Mouse (Mus musculus): ENCODE measurements around the gene Maob. TPM values are rescaled to one million over a fixed set of nuclear protein-coding genes. Genes with fewer than 3 reads are reported as not detected.
A peak's percentile ranks its signal among the peaks of the same experiment; 100 is the strongest.

Gene Maob
- 74.5 and 76.7 TPM in 2 replicates for polyA plus RNA-seq (2015; fragmentation: Nextera tagmentation; extraction: Ambion mirVana)

GRCm38 (mm10) chrX:16817261-16817769 lies at the start of gene Maob:
Gene Maob, minus strand, starts transcription at chrX:16817366.
- TF ChIP-seq EP300 (IDR thresholded peaks at IDR 0.05; ENCODE audit: low read depth) (no peak), CTCF (IDR thresholded peaks at IDR 0.05; ENCODE audit: low read depth) (no peak)
- H3K27me3 ChIP-seq (ENCODE audit: insufficient read depth, low read length), result no peaks in the 10 kb centered on the region
- H3K27ac ChIP-seq (ENCODE audit: low read depth), result peak within 1 kb of the TSS; percentile 75
- no peaks in the 10 kb centered on the region for H3K36me3 ChIP-seq (replicated peaks; ENCODE audit: insufficient read depth, low read length)
- DNase-seq, result peak; percentile 43
- no peaks in the 10 kb centered on the region for H3K4me1 ChIP-seq (ENCODE audit: insufficient read depth)
- no peak within 1 kb of the TSS for H3K9ac ChIP-seq (replicated peaks)
- ATAC-seq, result peak; percentile 88
- WGBS (ENCODE audit: insufficient replicate concordance), result 14% methylated on average over 18 of the region's 18 CpGs
- H3K4me3 ChIP-seq (ENCODE audit: low read depth, low read length), result peak within 1 kb of the TSS; percentile 40
- H3K4me2 ChIP-seq (ENCODE audit: low read depth, low read length), result peak within 1 kb of the TSS; percentile 47
- no peaks in the 10 kb centered on the region for H3K9me3 ChIP-seq (ENCODE audit: low read length)

GRCm38 (mm10) chrX:16860244-16860643 lies 43.1 kb upstream of the Maob start:
- Histone ChIP-seq H3K4me1 (ENCODE audit: insufficient read depth) (no peaks in the 10 kb centered on the region), H3K4me3 (ENCODE audit: low read depth, low read length) (no peak overlapping the region), H3K9ac (replicated peaks) (no peak overlapping the region), H3K27me3 (ENCODE audit: insufficient read depth, low read length) (no peaks in the 10 kb centered on the region), H3K27ac (ENCODE audit: low read depth) (no peak overlapping the region), H3K9me3 (ENCODE audit: low read length) (no peaks in the 10 kb centered on the region), H3K36me3 (replicated peaks; ENCODE audit: insufficient read depth, low read length) (no peaks in the 10 kb centered on the region), H3K4me2 (ENCODE audit: low read depth, low read length) (no peak overlapping the region)
- no peak for TF ChIP-seq EP300 (IDR thresholded peaks at IDR 0.05; ENCODE audit: low read depth)
- peak; percentile 51 for TF ChIP-seq CTCF (IDR thresholded peaks at IDR 0.05; ENCODE audit: low read depth)
- ATAC-seq (no peak), DNase-seq (no peak)

GRCm38 (mm10) chrX:16846034-16846433 lies 28.9 kb upstream of the Maob start:
- DNase-seq (no peak), ATAC-seq (peak; percentile 62; the same call in 1 of the 2 replicates)
- H3K27ac ChIP-seq (ENCODE audit: low read depth), result no peak overlapping the region
- H3K27me3 ChIP-seq (ENCODE audit: insufficient read depth, low read length), result no peaks in the 10 kb centered on the region
- 65% methylated on average over 2 of the region's 2 CpGs for WGBS (ENCODE audit: insufficient replicate concordance)
- H3K36me3 ChIP-seq (replicated peaks; ENCODE audit: insufficient read depth, low read length), result no peaks in the 10 kb centered on the region
- H3K4me3 ChIP-seq (ENCODE audit: low read depth, low read length), result no peak overlapping the region
- no peak overlapping the region for H3K9ac ChIP-seq (replicated peaks)
- H3K4me2 ChIP-seq (ENCODE audit: low read depth, low read length), result no peak overlapping the region
- TF ChIP-seq EP300 (IDR thresholded peaks at IDR 0.05; ENCODE audit: low read depth), result no peak
- TF ChIP-seq CTCF (IDR thresholded peaks at IDR 0.05; ENCODE audit: low read depth), result no peak
- no peaks in the 10 kb centered on the region for H3K9me3 ChIP-seq (ENCODE audit: low read length)
- H3K4me1 ChIP-seq (ENCODE audit: insufficient read depth), result no peaks in the 10 kb centered on the region

- H3K4me3 ChIP-seq (ENCODE audit: low read depth, low read length), result no peak overlapping the region
- H3K4me2 ChIP-seq (ENCODE audit: low read depth, low read length), result no peak overlapping the region
- ATAC-seq (peak; percentile 76), DNase-seq (no peak)
- no peaks in the 10 kb centered on the region for H3K27me3 ChIP-seq (ENCODE audit: insufficient read depth, low read length)
- H3K9me3 ChIP-seq (ENCODE audit: low read length), result no peaks in the 10 kb centered on the region
- TF ChIP-seq CTCF (IDR thresholded peaks at IDR 0.05; ENCODE audit: low read depth), result no peak
- TF ChIP-seq EP300 (IDR thresholded peaks at IDR 0.05; ENCODE audit: low read depth), result no peak
- H3K9ac ChIP-seq (replicated peaks), result no peak overlapping the region
- no peaks in the 10 kb centered on the region for H3K4me1 ChIP-seq (ENCODE audit: insufficient read depth)
- H3K36me3 ChIP-seq (replicated peaks; ENCODE audit: insufficient read depth, low read length), result no peaks in the 10 kb centered on the region
- WGBS (ENCODE audit: insufficient replicate concordance), result 51% methylated on average over 2 of the region's 2 CpGs
- no peak overlapping the region for H3K27ac ChIP-seq (ENCODE audit: low read depth)
Observed at GRCm38 (mm10) chrX:16841443-16841842, 24.3 kb upstream of the Maob start.

- H3K9ac ChIP-seq (replicated peaks), result no peak overlapping the region
- 69% methylated on average over 1 of the region's 1 CpGs for WGBS (ENCODE audit: insufficient replicate concordance)
- no peak overlapping the region for H3K27ac ChIP-seq (ENCODE audit: low read depth)
- H3K4me3 ChIP-seq (ENCODE audit: low read depth, low read length), result no peak overlapping the region
- H3K4me1 ChIP-seq (ENCODE audit: insufficient read depth), result no peaks in the 10 kb centered on the region
- no peaks in the 10 kb centered on the region for H3K9me3 ChIP-seq (ENCODE audit: low read length)
- H3K36me3 ChIP-seq (replicated peaks; ENCODE audit: insufficient read depth, low read length), result no peaks in the 10 kb centered on the region
- TF ChIP-seq EP300 (IDR thresholded peaks at IDR 0.05; ENCODE audit: low read depth) (no peak), CTCF (IDR thresholded peaks at IDR 0.05; ENCODE audit: low read depth) (no peak)
- H3K4me2 ChIP-seq (ENCODE audit: low read depth, low read length), result no peak overlapping the region
- no peaks in the 10 kb centered on the region for H3K27me3 ChIP-seq (ENCODE audit: insufficient read depth, low read length)
- DNase-seq (no peak), ATAC-seq (no peak)
Observed at GRCm38 (mm10) chrX:16837293-16837692, 20.1 kb upstream of the Maob start.

- H3K4me2 ChIP-seq (ENCODE audit: low read depth, low read length), result no peak overlapping the region
- H3K27ac ChIP-seq (ENCODE audit: low read depth), result no peak overlapping the region
- no peaks in the 10 kb centered on the region for H3K36me3 ChIP-seq (replicated peaks; ENCODE audit: insufficient read depth, low read length)
- H3K9me3 ChIP-seq (ENCODE audit: low read length), result no peaks in the 10 kb centered on the region
- H3K4me3 ChIP-seq (ENCODE audit: low read depth, low read length), result no peak overlapping the region
- DNase-seq (no peak), ATAC-seq (peak; percentile 56; the same call in 1 of the 2 replicates)
- TF ChIP-seq CTCF (IDR thresholded peaks at IDR 0.05; ENCODE audit: low read depth) (no peak), EP300 (IDR thresholded peaks at IDR 0.05; ENCODE audit: low read depth) (no peak)
- no peaks in the 10 kb centered on the region for H3K27me3 ChIP-seq (ENCODE audit: insufficient read depth, low read length)
- no peak overlapping the region for H3K9ac ChIP-seq (replicated peaks)
- H3K4me1 ChIP-seq (ENCODE audit: insufficient read depth), result no peaks in the 10 kb centered on the region
Observed at GRCm38 (mm10) chrX:16836488-16837082, 19.4 kb upstream of the Maob start.

All from liver, postnatal 0 days (tissue).